ENCODE assay signal across 16 mouse cellular contexts in the genomic region with DNA sequence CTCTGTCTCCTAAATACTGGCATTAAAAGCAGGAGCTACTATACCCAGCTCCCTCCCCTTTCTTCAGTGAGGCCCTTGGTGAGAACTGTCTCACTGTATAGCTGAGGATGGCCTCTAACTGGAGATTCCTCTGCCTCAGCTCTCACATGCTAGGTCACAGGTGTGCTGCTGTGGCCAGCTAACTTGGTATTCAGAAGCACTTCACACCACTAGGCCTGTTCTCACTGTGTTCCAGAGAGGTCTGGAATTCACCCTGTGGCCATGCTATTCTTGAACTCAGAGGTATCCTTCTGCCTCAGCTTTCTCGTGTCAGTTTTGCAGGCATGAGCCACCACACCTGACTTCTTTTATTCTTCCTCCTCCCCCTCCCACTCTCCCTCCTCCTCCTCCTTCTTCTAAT. TPM values are rescaled to one million over a fixed set of nuclear protein-coding genes. Genes with fewer than 3 reads are reported as not detected.
DNase-seq lines count a peak whose midpoint lies in the region; ATAC-seq and TF ChIP-seq lines count a peak whose summit lies in the region.
"Had no signal": no experiment of that assay in that cellular context is flagged by ENCODE, and none has a peak within 500 bp of the region (broad histone marks: within the 10 kb centered on the region; RNA-seq: fewer than 3 reads in every experiment).

No protein-coding gene starts in this region.

- no peak for TF ChIP-seq POLR2A in cortical plate, adult 2 months (IDR thresholded peaks at IDR 0.05; ENCODE audit: extremely low read depth, insufficient read depth, low read length)

- H3K4me3 ChIP-seq in heart, embryonic 13.5 days = peak overlapping the region; percentile 52; the same call in 1 of the 2 replicates
- H3K4me3 ChIP-seq in left cerebral cortex, adult 2 months = peak overlapping the region; percentile 41
- peak overlapping the region; percentile 3; the same call in 1 of the 2 replicates for H3K4me3 ChIP-seq in cortical plate, adult 2 months (ENCODE audit: insufficient read depth, low read length)
- H3K4me3 ChIP-seq in liver, embryonic 16.5 days (ENCODE audit: low read depth, low read length) = peak overlapping the region; percentile 59
- H3K4me3 ChIP-seq: limb, embryonic 13.5 days; midbrain, embryonic 10.5 days had no signal

- no peak overlapping the region for H3K27ac ChIP-seq in heart, embryonic 13.5 days (replicated peaks)
- H3K27ac ChIP-seq in left cerebral cortex, adult 2 months = no peak overlapping the region
- no peak overlapping the region for H3K27ac ChIP-seq in cortical plate, adult 2 months (ENCODE audit: insufficient read depth, low read length)
- H3K27ac ChIP-seq in liver, embryonic 16.5 days (ENCODE audit: low read length) = peak overlapping the region; percentile 55; the same call in 1 of the 2 replicates
- H3K27ac ChIP-seq: limb, embryonic 13.5 days; midbrain, embryonic 10.5 days had no signal

- no peak overlapping the region for H3K9ac ChIP-seq in heart, embryonic 13.5 days
- peak overlapping the region; percentile 48; the same call in 1 of the 2 replicates for H3K9ac ChIP-seq in liver, embryonic 16.5 days (ENCODE audit: low read depth, low read length)
- H3K9ac ChIP-seq: limb, embryonic 13.5 days had no signal

- peaks cover 21% of the 10 kb centered on the region for H3K4me1 ChIP-seq in heart, embryonic 13.5 days
- no peaks in the 10 kb centered on the region; the same call in 1 of the 2 replicates for H3K4me1 ChIP-seq in cortical plate, adult 2 months (ENCODE audit: control insufficient read depth, insufficient read depth, low read length)
- no peaks in the 10 kb centered on the region; the same call in 1 of the 2 replicates for H3K4me1 ChIP-seq in liver, embryonic 16.5 days (ENCODE audit: control insufficient read depth, low read depth, low read length)

- no peaks in the 10 kb centered on the region for H3K9me3 ChIP-seq in heart, embryonic 13.5 days
- H3K9me3 ChIP-seq in liver, embryonic 16.5 days (replicated peaks; ENCODE audit: control insufficient read depth, low read length) = no peaks in the 10 kb centered on the region
- H3K9me3 ChIP-seq: limb, embryonic 13.5 days; midbrain, embryonic 10.5 days had no signal

- peaks cover 27% of the 10 kb centered on the region for H3K36me3 ChIP-seq in heart, embryonic 13.5 days
- H3K36me3 ChIP-seq in liver, embryonic 16.5 days (ENCODE audit: control insufficient read depth, insufficient read depth) = no peaks in the 10 kb centered on the region; the same call in 1 of the 2 replicates
- H3K36me3 ChIP-seq: midbrain, embryonic 10.5 days had no signal

- ATAC-seq in heart, embryonic 13.5 days (ENCODE audit: extremely low read depth, insufficient number of reproducible peaks, low FRiP score, low TSS enrichment) = no peak
- no peak for ATAC-seq in liver, embryonic 16.5 days (ENCODE audit: low read depth)

- H3K4me2 ChIP-seq in heart, embryonic 13.5 days = peak overlapping the region; percentile 66; the same call in 1 of the 2 replicates
- peak overlapping the region; percentile 48 for H3K4me2 ChIP-seq in liver, embryonic 16.5 days (ENCODE audit: low read depth, low read length)
- H3K4me2 ChIP-seq: limb, embryonic 13.5 days had no signal

- TF ChIP-seq CTCF in left cerebral cortex, adult 2 months (IDR thresholded peaks at IDR 0.05) = no peak
- TF ChIP-seq CTCF in cortical plate, adult 2 months (IDR thresholded peaks at IDR 0.05; ENCODE audit: extremely low read depth, insufficient read depth, low read length) = no peak

- no peaks in the 10 kb centered on the region for H3K27me3 ChIP-seq in heart, embryonic 13.5 days (replicated peaks)
- H3K27me3 ChIP-seq in liver, embryonic 16.5 days (ENCODE audit: control insufficient read depth, insufficient read depth, low read depth, low read length) = no peaks in the 10 kb centered on the region
- H3K27me3 ChIP-seq: limb, embryonic 13.5 days had no signal

- intact Hi-C loops in heart, postnatal 10 days (cut with DNase I) = loop anchor here (2.0 kb wide), 1 partner anchor 58 kb away; no protein-coding TSS in a partner anchor
- intact Hi-C loops in left cerebral cortex, adult 2 months (cut with DNase I) = loop anchor here (5.0 kb wide), 1 partner anchor 61 kb away; no protein-coding TSS in a partner anchor
- intact Hi-C loops in left cerebral cortex, postnatal 4 days (cut with DNase I) = no loop called here

- 58% methylated on average over 1 of the region's 1 CpGs for WGBS in heart, embryonic 13.5 days
- WGBS in liver, embryonic 16.5 days (ENCODE audit: insufficient replicate concordance) = 64% methylated on average over 1 of the region's 1 CpGs

- DNase-seq in heart, postnatal 10 days = no peak
- DNase-seq in left cerebral cortex, adult 2 months (ENCODE audit: extremely low spot score in 1 of 2, low spot score in 2 of 2) = no peak
- DNase-seq in left cerebral cortex, postnatal 4 days = no peak
- no peak for DNase-seq in retina, embryonic 14.5 days (ENCODE audit: low spot score)
- no peak for DNase-seq in right cerebral cortex, adult 18-20 months
- DNase-seq: embryo, embryonic 11 days; gastrocnemius, postnatal 10 days; kidney, adult 11 months had no signal

RNA-seq across cellular contexts. Expression of gene Selenop, which starts 4.8 kb away (rescaled TPM):
- 119 and 124 TPM in 2 replicates for polyA plus RNA-seq in heart, embryonic 13.5 days (2015; fragmentation: Nextera tagmentation; extraction: Ambion mirVana)
- total RNA-seq in heart, postnatal 10 days (2021) = 100 to 1,000 TPM; 257 to 282 TPM
- 100 to 1,000 TPM; 284 to 293 TPM for total RNA-seq in left cerebral cortex, adult 2 months (2021)
- total RNA-seq in left cerebral cortex, postnatal 4 days (2021) = 100 to 1,000 TPM; 163 to 191 TPM
- 323 and 345 TPM in 2 replicates for polyA plus RNA-seq in cortical plate, adult 2 months (2012; rRNA removed)
- 1,030 and 1,155 TPM in 2 replicates for polyA plus RNA-seq in liver, embryonic 16.5 days (2015; fragmentation: Nextera tagmentation; extraction: Ambion mirVana)

RNA-seq across cellular contexts. Expression of gene Ccdc152, which starts 30.1 kb away (rescaled TPM):
- polyA plus RNA-seq in heart, embryonic 13.5 days (2015; fragmentation: Nextera tagmentation; extraction: Ambion mirVana) = 0.23 and 0.35 TPM in 2 replicates
- under 1 TPM; 0.20 to 0.45 TPM for total RNA-seq in heart, postnatal 10 days (2021)
- total RNA-seq in left cerebral cortex, adult 2 months (2021) = not detected
- total RNA-seq in left cerebral cortex, postnatal 4 days (2021) = not detected
- polyA plus RNA-seq in cortical plate, adult 2 months (2012; rRNA removed) = 1.4 TPM in 2 replicates
- polyA plus RNA-seq in liver, embryonic 16.5 days (2015; fragmentation: Nextera tagmentation; extraction: Ambion mirVana) = 0.98 and 1.2 TPM in 2 replicates
- total RNA-seq: gastrocnemius, postnatal 10 days; layer of hippocampus, postnatal 25 days had no signal
- polyA plus RNA-seq: C2C12; midbrain, embryonic 10.5 days; neural tube, embryonic 14.5 days had no signal

Comparison
In these comparisons a context has a peak if more than half of its experiments do, and no peak if none do; other contexts are left out.
1. H3K4me3 ChIP-seq: peak in every context shown above with its lines; median percentile 59 in liver, embryonic 16.5 days; 52 in heart, embryonic 13.5 days; 41 in left cerebral cortex, adult 2 months; 3 in cortical plate, adult 2 months.